In the genomic region with DNA sequence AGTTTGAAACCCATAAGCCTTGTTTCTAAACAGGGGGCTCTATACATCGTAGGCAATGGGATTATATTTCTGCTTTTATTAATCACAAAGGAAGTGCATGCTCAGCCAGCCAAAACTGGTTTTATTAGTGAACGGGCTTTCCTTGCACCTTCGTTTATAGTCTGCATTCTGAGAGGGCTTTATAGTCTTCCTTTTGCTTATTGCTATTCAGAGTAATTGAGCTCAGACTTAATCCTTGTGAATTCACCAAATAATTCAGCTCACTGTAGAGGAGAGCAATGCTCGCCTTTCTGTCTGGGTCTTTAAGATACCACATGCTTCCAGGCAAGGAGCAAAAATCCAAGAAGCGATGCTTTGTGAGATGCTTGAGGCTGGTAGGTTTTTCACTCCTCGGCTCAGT, we compare ENCODE assay signal across 26 mouse cellular contexts.
"Had no signal": no experiment of that assay in that cellular context is flagged by ENCODE, and none has a peak within 500 bp of the region (broad histone marks: within the 10 kb centered on the region; RNA-seq: fewer than 3 reads in every experiment).

No protein-coding gene starts in this region.

- H3K4me2 ChIP-seq: heart, embryonic 12.5 days; hindbrain, embryonic 12.5 days; hindbrain, embryonic 14.5 days; intestine, embryonic 15.5 days; liver, embryonic 11.5 days; liver, embryonic 13.5 days; liver, embryonic 15.5 days had no signal

- DNase-seq: gastrocnemius, adult 2 months; gastrocnemius, postnatal 10 days; gastrocnemius, postnatal 25 days; heart, adult 18-20 months; heart, postnatal 10 days; heart, postnatal 4 days; kidney, adult 18-20 months; kidney, adult 8-10 months; kidney, postnatal 10 days; kidney, postnatal 36 days; layer of hippocampus, adult 9-11 months; liver; liver, embryonic 13.5 days; liver, postnatal 0 days had no signal

- H3K36me3 ChIP-seq: heart, embryonic 10.5 days; heart, embryonic 12.5 days; hindbrain, embryonic 10.5 days; hindbrain, embryonic 12.5 days; intestine, embryonic 15.5 days; liver, embryonic 13.5 days; liver, embryonic 15.5 days had no signal

- ATAC-seq: hindbrain, embryonic 16.5 days; inflammation-experienced regulatory T-cells, adult 6 months; intestine, embryonic 15.5 days; intestine, postnatal 0 days; liver, postnatal 0 days had no signal

- H3K27ac ChIP-seq: gastrocnemius, adult 2 months; heart, embryonic 10.5 days; hindbrain, embryonic 10.5 days; hindbrain, embryonic 12.5 days; hindbrain, embryonic 14.5 days; intestine, embryonic 15.5 days; left cerebral cortex, adult 2 months; liver, embryonic 13.5 days; liver, embryonic 15.5 days had no signal

- H3K9ac ChIP-seq: heart, embryonic 12.5 days; hindbrain, embryonic 12.5 days; hindbrain, embryonic 14.5 days; intestine, embryonic 15.5 days; liver, embryonic 13.5 days; liver, embryonic 15.5 days; liver, postnatal 0 days had no signal

- H3K27me3 ChIP-seq: heart, embryonic 12.5 days; hindbrain, embryonic 12.5 days; intestine, embryonic 15.5 days; liver, embryonic 13.5 days; liver, embryonic 15.5 days had no signal

- H3K9me3 ChIP-seq: heart, embryonic 10.5 days; hindbrain, embryonic 10.5 days; hindbrain, embryonic 12.5 days; intestine, embryonic 15.5 days; liver, embryonic 15.5 days had no signal

- H3K4me3 ChIP-seq: gastrocnemius, adult 2 months; heart, embryonic 10.5 days; heart, embryonic 12.5 days; hindbrain, embryonic 10.5 days; hindbrain, embryonic 12.5 days; intestine, embryonic 15.5 days; left cerebral cortex, adult 2 months; liver, embryonic 13.5 days; liver, embryonic 15.5 days had no signal

- H3K4me1 ChIP-seq: heart, embryonic 12.5 days; intestine, embryonic 15.5 days; liver, embryonic 13.5 days; liver, embryonic 15.5 days had no signal
